Mouse (Mus musculus): ENCODE results near the gene Rnase13. TPM values are rescaled to one million over a fixed set of nuclear protein-coding genes. Genes with fewer than 3 reads are reported as not detected.

Gene Rnase13
- polyA plus RNA-seq, 1 experiment from 2014 or later, result not detected

- H3K27me3 ChIP-seq (replicated peaks), result no peaks in the 10 kb centered on the region
- peaks cover 29% of the 10 kb centered on the region for H3K4me1 ChIP-seq
- H3K9ac ChIP-seq, result peak overlapping the region; percentile 91
- peak overlapping the region; percentile 95 for H3K27ac ChIP-seq (replicated peaks)
- no peaks in the 10 kb centered on the region for H3K9me3 ChIP-seq
- under 1% methylated on average over 54 of the region's 58 CpGs for WGBS
- H3K36me3 ChIP-seq, result peaks cover 33% of the 10 kb centered on the region
- H3K4me2 ChIP-seq, result peak overlapping the region; percentile 99
- peak; percentile 82 for ATAC-seq (ENCODE audit: extremely low read depth, insufficient number of reproducible peaks, low FRiP score, low TSS enrichment)
- peak overlapping the region; percentile 71 for H3K4me3 ChIP-seq
Measured at GRCm38 (mm10) chr14:51913062-51913959, 9.3 kb downstream of the Rnase13 start.

GRCm38 (mm10) chr14:51912391-51913061 lies 10.0 kb downstream of the Rnase13 start:
- WGBS, result 8% methylated on average over 14 of the region's 14 CpGs

GRCm38 (mm10) chr14:51911301-51911700 lies 11.3 kb downstream of the Rnase13 start:
- WGBS, result 85% methylated on average over 10 of the region's 10 CpGs
- Histone ChIP-seq H3K9ac (no peak overlapping the region; the same call in 1 of the 2 replicates), H3K9me3 (no peaks in the 10 kb centered on the region), H3K4me2 (peak overlapping the region; percentile 99), H3K4me3 (peak overlapping the region; percentile 71; the same call in 1 of the 2 replicates), H3K27me3 (replicated peaks) (no peaks in the 10 kb centered on the region), H3K4me1 (peaks cover 46% of the 10 kb centered on the region), H3K36me3 (peaks cover 53% of the 10 kb centered on the region), H3K27ac (replicated peaks) (no peak overlapping the region)
- no peak for ATAC-seq (ENCODE audit: extremely low read depth, insufficient number of reproducible peaks, low FRiP score, low TSS enrichment)

More at GRCm38 (mm10) chr14:51912391-51913061, 10.0 kb downstream of the Rnase13 start:
- 0 out of 2 replicates have a peak, but pooled peaks have one; percentile 3 for ATAC-seq (ENCODE audit: extremely low read depth, insufficient number of reproducible peaks, low FRiP score, low TSS enrichment)
- Histone ChIP-seq H3K4me2 (peak overlapping the region; percentile 99), H3K9ac (peak overlapping the region; percentile 91), H3K4me1 (peaks cover 34% of the 10 kb centered on the region), H3K36me3 (peaks cover 41% of the 10 kb centered on the region), H3K9me3 (no peaks in the 10 kb centered on the region), H3K4me3 (peak overlapping the region; percentile 71), H3K27ac (replicated peaks) (peak overlapping the region; percentile 95), H3K27me3 (replicated peaks) (no peaks in the 10 kb centered on the region)

GRCm38 (mm10) chr14:51906102-51906501 lies 16.5 kb downstream of the Rnase13 start:
- H3K4me1 ChIP-seq, result peaks cover 31% of the 10 kb centered on the region
- H3K27me3 ChIP-seq (replicated peaks), result no peaks in the 10 kb centered on the region
- H3K9me3 ChIP-seq, result no peaks in the 10 kb centered on the region
- no peak for ATAC-seq (ENCODE audit: extremely low read depth, insufficient number of reproducible peaks, low FRiP score, low TSS enrichment)
- no peak overlapping the region for H3K4me3 ChIP-seq
- H3K36me3 ChIP-seq, result peaks cover 63% of the 10 kb centered on the region
- no peak overlapping the region for H3K9ac ChIP-seq
- no peak overlapping the region for H3K4me2 ChIP-seq
- no peak overlapping the region for H3K27ac ChIP-seq (replicated peaks)
- WGBS, result 69% methylated on average over 11 of the region's 11 CpGs

- Histone ChIP-seq H3K4me3 (no peak overlapping the region), H3K9ac (no peak overlapping the region), H3K4me1 (peaks cover 31% of the 10 kb centered on the region), H3K36me3 (peaks cover 49% of the 10 kb centered on the region), H3K27me3 (replicated peaks) (no peaks in the 10 kb centered on the region), H3K4me2 (no peak overlapping the region), H3K9me3 (no peaks in the 10 kb centered on the region), H3K27ac (replicated peaks) (no peak overlapping the region)
- WGBS, result 67% methylated on average over 7 of the region's 7 CpGs
- no peak for ATAC-seq (ENCODE audit: extremely low read depth, insufficient number of reproducible peaks, low FRiP score, low TSS enrichment)
Measured at GRCm38 (mm10) chr14:51904706-51905105, 17.9 kb downstream of the Rnase13 start.

GRCm38 (mm10) chr14:51903782-51904181 lies 18.8 kb downstream of the Rnase13 start:
- WGBS, result 77% methylated on average over 9 of the region's 9 CpGs
- H3K9me3 ChIP-seq, result no peaks in the 10 kb centered on the region
- ATAC-seq (ENCODE audit: extremely low read depth, insufficient number of reproducible peaks, low FRiP score, low TSS enrichment), result no peak
- H3K4me1 ChIP-seq, result peaks cover 31% of the 10 kb centered on the region
- H3K4me2 ChIP-seq, result no peak overlapping the region
- H3K27me3 ChIP-seq (replicated peaks), result no peaks in the 10 kb centered on the region
- 0 out of 2 replicates have a peak overlapping the region, but pooled peaks have one; percentile 24 for H3K9ac ChIP-seq
- peaks cover 40% of the 10 kb centered on the region for H3K36me3 ChIP-seq
- no peak overlapping the region for H3K4me3 ChIP-seq
- H3K27ac ChIP-seq (replicated peaks), result 0 out of 2 replicates have a peak overlapping the region, but pooled peaks have one; percentile 15

- Histone ChIP-seq H3K27ac (replicated peaks) (peak overlapping the region; percentile 53), H3K9me3 (no peaks in the 10 kb centered on the region), H3K9ac (0 out of 2 replicates have a peak overlapping the region, but pooled peaks have one; percentile 29), H3K4me3 (no peak overlapping the region), H3K36me3 (peaks cover 33% of the 10 kb centered on the region), H3K27me3 (replicated peaks) (no peaks in the 10 kb centered on the region), H3K4me1 (peaks cover 31% of the 10 kb centered on the region), H3K4me2 (no peak overlapping the region)
- no peak for ATAC-seq (ENCODE audit: extremely low read depth, insufficient number of reproducible peaks, low FRiP score, low TSS enrichment)
- WGBS, result 44% methylated on average over 9 of the region's 9 CpGs
Measured at GRCm38 (mm10) chr14:51902806-51903710, 19.5 kb downstream of the Rnase13 start.

GRCm38 (mm10) chr14:51899351-51899750 lies 23.2 kb downstream of the Rnase13 start:
- WGBS, result 87% methylated on average over 1 of the region's 1 CpGs
- Histone ChIP-seq H3K4me1 (peaks cover 14% of the 10 kb centered on the region), H3K4me3 (no peak overlapping the region), H3K9ac (no peak overlapping the region), H3K27me3 (replicated peaks) (no peaks in the 10 kb centered on the region), H3K36me3 (peaks cover 3% of the 10 kb centered on the region; the same call in 1 of the 2 replicates), H3K27ac (replicated peaks) (no peak overlapping the region), H3K4me2 (no peak overlapping the region), H3K9me3 (no peaks in the 10 kb centered on the region)
- ATAC-seq (ENCODE audit: extremely low read depth, insufficient number of reproducible peaks, low FRiP score, low TSS enrichment), result no peak

- 70% methylated on average over 8 of the region's 8 CpGs for WGBS
- Histone ChIP-seq H3K9ac (no peak overlapping the region), H3K4me1 (peaks cover 16% of the 10 kb centered on the region), H3K4me2 (no peak overlapping the region), H3K36me3 (peaks cover 12% of the 10 kb centered on the region), H3K27me3 (replicated peaks) (no peaks in the 10 kb centered on the region), H3K4me3 (no peak overlapping the region), H3K9me3 (no peaks in the 10 kb centered on the region), H3K27ac (replicated peaks) (no peak overlapping the region)
- no peak for ATAC-seq (ENCODE audit: extremely low read depth, insufficient number of reproducible peaks, low FRiP score, low TSS enrichment)
Measured at GRCm38 (mm10) chr14:51896539-51897170, 25.9 kb downstream of the Rnase13 start.

- no peak for ATAC-seq (ENCODE audit: extremely low read depth, insufficient number of reproducible peaks, low FRiP score, low TSS enrichment)
Measured at GRCm38 (mm10) chr14:51896019-51896418, 26.6 kb downstream of the Rnase13 start.

More at GRCm38 (mm10) chr14:51896019-51896418, 26.6 kb downstream of the Rnase13 start:
- 65% methylated on average over 6 of the region's 6 CpGs for WGBS
- Histone ChIP-seq H3K9me3 (no peaks in the 10 kb centered on the region), H3K36me3 (peaks cover 19% of the 10 kb centered on the region), H3K27me3 (replicated peaks) (no peaks in the 10 kb centered on the region), H3K27ac (replicated peaks) (no peak overlapping the region), H3K4me2 (no peak overlapping the region), H3K4me1 (peaks cover 16% of the 10 kb centered on the region), H3K4me3 (no peak overlapping the region), H3K9ac (no peak overlapping the region)

Measured in heart, embryonic 13.5 days (tissue).